8 mouse cellular contexts compared by ENCODE assay signal in the genomic region with DNA sequence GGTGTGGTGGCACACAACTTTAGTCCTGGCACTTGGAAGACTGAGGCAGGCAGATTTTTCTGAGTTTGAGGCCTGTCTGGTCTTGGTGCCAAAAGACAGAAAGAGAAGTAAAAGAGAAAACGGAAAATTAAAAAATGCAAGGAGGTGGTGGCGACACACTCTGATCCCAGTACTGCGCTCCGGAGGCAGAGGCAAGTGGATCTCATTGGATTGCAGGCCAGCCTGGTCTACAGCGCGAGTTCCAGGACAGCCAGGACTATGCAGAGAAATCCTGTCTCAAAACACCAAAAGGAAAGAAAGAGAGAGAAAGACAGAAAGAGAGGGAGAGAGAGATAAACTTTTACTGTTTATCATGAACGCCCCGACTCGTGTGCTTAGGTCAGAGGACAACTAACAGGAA. TPM values are rescaled to one million over a fixed set of nuclear protein-coding genes. Genes with fewer than 3 reads are reported as not detected.
DNase-seq lines count a peak whose midpoint lies in the region; ATAC-seq and TF ChIP-seq lines count a peak whose summit lies in the region.

No protein-coding gene starts in this region.

- TF ChIP-seq EP300 in lung, postnatal 0 days (IDR thresholded peaks at IDR 0.05): no peak

- no peak for TF ChIP-seq CTCF in E14TG2a.4 (conservative IDR thresholded peaks at IDR 0.05; ENCODE audit: low read length)
- TF ChIP-seq CTCF in forebrain, postnatal 0 days (IDR thresholded peaks at IDR 0.05; ENCODE audit: low read depth): no peak
- no peak for TF ChIP-seq CTCF in lung, postnatal 0 days (IDR thresholded peaks at IDR 0.05)

- WGBS in heart, embryonic 10.5 days: 38% methylated on average over 9 of the region's 9 CpGs
- 62% methylated on average over 9 of the region's 9 CpGs for WGBS in forebrain, postnatal 0 days
- WGBS in lung, postnatal 0 days: 29% methylated on average over 9 of the region's 9 CpGs

- peak overlapping the region; percentile 92 for H3K4me2 ChIP-seq in forebrain, postnatal 0 days (ENCODE audit: low read depth)
- peak overlapping the region; percentile 72 for H3K4me2 ChIP-seq in lung, postnatal 0 days (replicated peaks; ENCODE audit: low read depth, low read length)

- H3K27me3 ChIP-seq in heart, embryonic 10.5 days (ENCODE audit: insufficient read depth, poor library complexity, severe bottlenecking): no peaks in the 10 kb centered on the region
- H3K27me3 ChIP-seq in E14TG2a.4 (ENCODE audit: insufficient read depth, low read length): no peaks in the 10 kb centered on the region
- no peaks in the 10 kb centered on the region for H3K27me3 ChIP-seq in forebrain, postnatal 0 days (ENCODE audit: insufficient read depth, low read length)
- H3K27me3 ChIP-seq in lung, postnatal 0 days (replicated peaks; ENCODE audit: insufficient read depth, low read length): no peaks in the 10 kb centered on the region

- peak; percentile 12; the same call in 1 of the 2 replicates for ATAC-seq in forebrain, postnatal 0 days
- peak; percentile 18 for ATAC-seq in lung, postnatal 0 days
- ATAC-seq in megakaryocyte-erythroid progenitor cell, adult 5-6 weeks (replicated peaks; ENCODE audit: low FRiP score, low TSS enrichment, poor library complexity, severe bottlenecking): no peak

- intact Hi-C loops in heart, postnatal 25 days (cut with DNase I): no loop called here

- H3K4me3 ChIP-seq in heart, embryonic 10.5 days: peak overlapping the region; percentile 94
- H3K4me3 ChIP-seq in E14TG2a.4 (replicated peaks; ENCODE audit: low read length): peak overlapping the region; percentile 100
- peak overlapping the region; percentile 74 for H3K4me3 ChIP-seq in forebrain, postnatal 0 days (ENCODE audit: low read depth, low read length)
- peak overlapping the region; percentile 95 for H3K4me3 ChIP-seq in lung, postnatal 0 days (ENCODE audit: low read depth, low read length)

- DNase-seq in heart, embryonic 10.5 days (ENCODE audit: low spot score): no peak
- no peak for DNase-seq in heart, postnatal 25 days (ENCODE audit: low spot score)
- DNase-seq in forebrain, postnatal 0 days: peak; percentile 10
- DNase-seq in lung, postnatal 0 days (ENCODE audit: low spot score): no peak
- DNase-seq in embryo, embryonic 10.5 days (ENCODE audit: low spot score): no peak
- no peak for DNase-seq in T-cell, adult 2 months (ENCODE audit: low spot score)

- H3K36me3 ChIP-seq in heart, embryonic 10.5 days: peaks cover 27% of the 10 kb centered on the region
- H3K36me3 ChIP-seq in E14TG2a.4 (ENCODE audit: insufficient read depth, low read length): peaks cover 38% of the 10 kb centered on the region
- peaks cover 23% of the 10 kb centered on the region for H3K36me3 ChIP-seq in forebrain, postnatal 0 days (ENCODE audit: insufficient read depth)
- peaks cover 8% of the 10 kb centered on the region; the same call in 1 of the 2 replicates for H3K36me3 ChIP-seq in lung, postnatal 0 days (ENCODE audit: insufficient read depth, low read length)

- peak overlapping the region; percentile 80 for H3K9ac ChIP-seq in forebrain, postnatal 0 days
- H3K9ac ChIP-seq in lung, postnatal 0 days (replicated peaks; ENCODE audit: low read depth): peak overlapping the region; percentile 62

- peak overlapping the region; percentile 94 for H3K27ac ChIP-seq in heart, embryonic 10.5 days
- H3K27ac ChIP-seq in forebrain, postnatal 0 days (ENCODE audit: low read depth, low read length): peak overlapping the region; percentile 81
- H3K27ac ChIP-seq in lung, postnatal 0 days (ENCODE audit: low read length): peak overlapping the region; percentile 65

- H3K4me1 ChIP-seq in heart, embryonic 10.5 days: peaks cover 6% of the 10 kb centered on the region
- H3K4me1 ChIP-seq in E14TG2a.4 (replicated peaks; ENCODE audit: low read depth, low read length): peaks cover 46% of the 10 kb centered on the region
- H3K4me1 ChIP-seq in forebrain, postnatal 0 days (ENCODE audit: insufficient read depth): no peaks in the 10 kb centered on the region
- peaks cover 6% of the 10 kb centered on the region; the same call in 1 of the 2 replicates for H3K4me1 ChIP-seq in lung, postnatal 0 days (ENCODE audit: insufficient read depth, low read depth, low read length)

- H3K9me3 ChIP-seq in heart, embryonic 10.5 days: no peaks in the 10 kb centered on the region
- no peaks in the 10 kb centered on the region for H3K9me3 ChIP-seq in E14TG2a.4 (ENCODE audit: low read length)
- H3K9me3 ChIP-seq in forebrain, postnatal 0 days (ENCODE audit: low read length): no peaks in the 10 kb centered on the region
- no peaks in the 10 kb centered on the region for H3K9me3 ChIP-seq in lung, postnatal 0 days (ENCODE audit: low read length)

RNA-seq across cellular contexts. Expression of gene Ubxn1, which starts 0.5 kb away (rescaled TPM):
- polyA plus RNA-seq in heart, embryonic 10.5 days (2016; fragmentation: Nextera tagmentation; extraction: Ambion mirVana): 156 and 193 TPM in 2 replicates
- total RNA-seq in heart, postnatal 25 days (2021): 100 to 1,000 TPM; 113 to 124 TPM
- 108 and 126 TPM in 2 replicates for total RNA-seq in forebrain, postnatal 0 days (2014; rRNA removed)
- polyA plus RNA-seq in forebrain, postnatal 0 days (2015; fragmentation: Nextera tagmentation; extraction: Ambion mirVana): 168 and 185 TPM in 2 replicates
- 153 and 164 TPM in 2 replicates for polyA plus RNA-seq in lung, postnatal 0 days (2015; fragmentation: Nextera tagmentation; extraction: Ambion mirVana)
- total RNA-seq in megakaryocyte-erythroid progenitor cell, adult 5-6 weeks (2014; fragmentation: Nextera tagmentation): 148 and 194 TPM in 2 replicates
- total RNA-seq in megakaryocyte-erythroid progenitor cell, adult 5-6 weeks (2017): 235 and 295 TPM in 2 replicates

RNA-seq across cellular contexts. Expression of gene Uqcc3, which starts 9.9 kb away (rescaled TPM):
- polyA plus RNA-seq in heart, embryonic 10.5 days (2016; fragmentation: Nextera tagmentation; extraction: Ambion mirVana): 58.9 and 59.4 TPM in 2 replicates
- total RNA-seq in heart, postnatal 25 days (2021): 10 to 100 TPM; 59.3 to 60.1 TPM
- total RNA-seq in forebrain, postnatal 0 days (2014; rRNA removed): 14.2 and 36.1 TPM in 2 replicates
- polyA plus RNA-seq in forebrain, postnatal 0 days (2015; fragmentation: Nextera tagmentation; extraction: Ambion mirVana): 59.1 TPM in 2 replicates
- 75.2 and 84.3 TPM in 2 replicates for polyA plus RNA-seq in lung, postnatal 0 days (2015; fragmentation: Nextera tagmentation; extraction: Ambion mirVana)
- total RNA-seq in megakaryocyte-erythroid progenitor cell, adult 5-6 weeks (2014; fragmentation: Nextera tagmentation): 46.7 and 54.1 TPM in 2 replicates
- 73.3 and 94.5 TPM in 2 replicates for total RNA-seq in megakaryocyte-erythroid progenitor cell, adult 5-6 weeks (2017)

RNA-seq across cellular contexts. Expression of gene Lbhd1, which starts 12.7 kb away (rescaled TPM):
- 68.9 and 88.7 TPM in 2 replicates for polyA plus RNA-seq in heart, embryonic 10.5 days (2016; fragmentation: Nextera tagmentation; extraction: Ambion mirVana)
- total RNA-seq in heart, postnatal 25 days (2021): 1 to 10 TPM; 1.4 to 5.9 TPM
- 5.0 and 7.2 TPM in 2 replicates for total RNA-seq in forebrain, postnatal 0 days (2014; rRNA removed)
- polyA plus RNA-seq in forebrain, postnatal 0 days (2015; fragmentation: Nextera tagmentation; extraction: Ambion mirVana): 30.3 and 36.5 TPM in 2 replicates
- polyA plus RNA-seq in lung, postnatal 0 days (2015; fragmentation: Nextera tagmentation; extraction: Ambion mirVana): 33.6 and 40.0 TPM in 2 replicates
- 27.8 and 35.8 TPM in 2 replicates for total RNA-seq in megakaryocyte-erythroid progenitor cell, adult 5-6 weeks (2014; fragmentation: Nextera tagmentation)
- 18.0 and 18.4 TPM in 2 replicates for total RNA-seq in megakaryocyte-erythroid progenitor cell, adult 5-6 weeks (2017)

RNA-seq across cellular contexts. Expression of gene Gm49403, which starts 12.9 kb away (rescaled TPM):
- not detected in 2 replicates for polyA plus RNA-seq in heart, embryonic 10.5 days (2016; fragmentation: Nextera tagmentation; extraction: Ambion mirVana)
- not detected for total RNA-seq in heart, postnatal 25 days (2021)
- total RNA-seq in forebrain, postnatal 0 days (2014; rRNA removed): not detected in 2 replicates
- polyA plus RNA-seq in forebrain, postnatal 0 days (2015; fragmentation: Nextera tagmentation; extraction: Ambion mirVana): not detected in 2 replicates
- polyA plus RNA-seq in lung, postnatal 0 days (2015; fragmentation: Nextera tagmentation; extraction: Ambion mirVana): not detected in 2 replicates
- total RNA-seq in megakaryocyte-erythroid progenitor cell, adult 5-6 weeks (2014; fragmentation: Nextera tagmentation): not detected in 2 replicates
- not detected in 2 replicates for total RNA-seq in megakaryocyte-erythroid progenitor cell, adult 5-6 weeks (2017)

RNA-seq across cellular contexts. Expression of gene 1810009A15Rik, which starts 17.8 kb away (rescaled TPM):
- 106 and 140 TPM in 2 replicates for polyA plus RNA-seq in heart, embryonic 10.5 days (2016; fragmentation: Nextera tagmentation; extraction: Ambion mirVana)
- total RNA-seq in heart, postnatal 25 days (2021): 10 to 100 TPM; 17.6 to 19.8 TPM
- 26.0 and 37.5 TPM in 2 replicates for total RNA-seq in forebrain, postnatal 0 days (2014; rRNA removed)
- polyA plus RNA-seq in forebrain, postnatal 0 days (2015; fragmentation: Nextera tagmentation; extraction: Ambion mirVana): 31.9 and 45.7 TPM in 2 replicates
- 44.4 and 45.3 TPM in 2 replicates for polyA plus RNA-seq in lung, postnatal 0 days (2015; fragmentation: Nextera tagmentation; extraction: Ambion mirVana)
- total RNA-seq in megakaryocyte-erythroid progenitor cell, adult 5-6 weeks (2014; fragmentation: Nextera tagmentation): 76.6 and 113 TPM in 2 replicates
- total RNA-seq in megakaryocyte-erythroid progenitor cell, adult 5-6 weeks (2017): 94.2 and 120 TPM in 2 replicates
